Mouse (Mus musculus): Measurements from ENCODE around the gene Cdk2ap2.

DNA sequence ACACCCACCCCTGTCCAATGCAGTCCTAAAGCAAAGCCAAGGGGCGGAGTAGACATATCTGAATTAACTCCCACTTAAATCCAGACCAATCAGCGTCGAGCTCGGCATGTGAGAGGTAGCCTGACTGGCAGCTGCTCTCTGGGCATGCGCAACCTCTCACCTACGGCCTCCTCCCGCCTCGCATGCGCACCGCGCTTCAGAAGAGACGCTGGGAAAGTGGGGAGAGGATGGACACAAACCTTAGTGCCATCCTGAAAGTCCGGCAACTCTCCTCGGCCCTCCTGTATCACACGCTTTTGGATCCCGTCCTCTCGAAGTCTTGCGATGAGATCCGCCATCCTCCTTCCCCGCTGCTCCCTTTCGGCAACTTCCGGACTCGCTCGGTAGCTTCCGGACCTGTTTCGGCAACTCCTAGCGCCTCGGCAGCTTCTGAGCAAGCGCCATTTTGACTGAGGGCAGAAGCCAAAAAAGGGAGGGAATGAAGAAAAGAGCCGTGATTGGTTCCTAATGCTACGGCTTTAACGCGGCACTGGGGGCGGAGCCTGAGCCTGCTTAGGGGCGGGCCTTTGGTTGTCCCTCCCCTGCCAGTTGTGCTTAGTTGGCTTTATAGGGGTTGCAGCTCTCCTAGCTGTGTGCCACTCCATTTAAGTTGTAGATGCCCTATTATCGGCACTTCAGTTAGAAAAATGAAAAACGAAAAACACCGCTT is 24.3 kb downstream of the Cdk2ap2 start:
- TF ChIP-seq GATA1 (IDR thresholded peaks at IDR 0.05; ENCODE audit: low read length) (no peak), TAL1 (IDR thresholded peaks at IDR 0.05; ENCODE audit: low read length) (no peak)
